Mouse (Mus musculus) spleen, postnatal 36 days (tissue): ENCODE measurements around the gene Pcdh11x.
"Not testable (repeated sequence)": the region's sequence is repeated elsewhere in the genome, so short reads cannot be mapped to it uniquely, and the experiment has no call there.

ENCODE experiments used
- DNase-seq, 2 experiments: peaks; one replicate each; pipeline ENCODE4 v3.0.0; 2022; ENCODE audit warnings: low spot score in 2 of 2, mixed read lengths in 1 of 2

Pcdh11x gene

GRCm38 (mm10) chrX:120290011-120290899, at the start of gene Pcdh11x:
Gene Pcdh11x (plus strand): TSS chrX:120290259.
- DNase-seq = no peak

- no peak for DNase-seq
These were observed 30.0 kb upstream of the Pcdh11x start for GRCm38 (mm10) chrX:120260089-120260488.

- no peak for DNase-seq
These were observed 4.5 kb upstream of the Pcdh11x start for GRCm38 (mm10) chrX:120285522-120285921.

GRCm38 (mm10) chrX:120287502-120287901, 2.6 kb upstream of the Pcdh11x start:
- DNase-seq = no peak

GRCm38 (mm10) chrX:120290900-120291280, 831 bp downstream of the Pcdh11x start:
- DNase-seq = no peak

- DNase-seq = no peak
These were observed 1.6 kb downstream of the Pcdh11x start for GRCm38 (mm10) chrX:120291696-120292095.

GRCm38 (mm10) chrX:120292832-120293750, 3.0 kb downstream of the Pcdh11x start:
- no peak for DNase-seq

- no peak for DNase-seq
These were observed 11.6 kb downstream of the Pcdh11x start for GRCm38 (mm10) chrX:120301469-120302175.

GRCm38 (mm10) chrX:120312995-120313394, 22.9 kb downstream of the Pcdh11x start, which contains the start of gene H2afb3:
Gene H2afb3 (minus strand): TSS chrX:120313095.
- not testable (repeated sequence) for DNase-seq

GRCm38 (mm10) chrX:120466225-120466624, 176.2 kb downstream of the Pcdh11x start:
- DNase-seq = no peak

GRCm38 (mm10) chrX:120486428-120486827, 196.4 kb downstream of the Pcdh11x start:
- DNase-seq = no peak

- DNase-seq = no peak
These were observed 234.9 kb downstream of the Pcdh11x start for GRCm38 (mm10) chrX:120524986-120525385.

GRCm38 (mm10) chrX:120599309-120599708, 309.2 kb downstream of the Pcdh11x start:
- DNase-seq = no peak

- no peak for DNase-seq
These were observed 328.4 kb downstream of the Pcdh11x start for GRCm38 (mm10) chrX:120618460-120618859.

- not testable (repeated sequence) for DNase-seq
These were observed 380.2 kb downstream of the Pcdh11x start for GRCm38 (mm10) chrX:120670236-120670635.

- DNase-seq = no peak
These were observed 444.1 kb downstream of the Pcdh11x start for GRCm38 (mm10) chrX:120734144-120734543.

- no peak for DNase-seq
These were observed 445.7 kb downstream of the Pcdh11x start for GRCm38 (mm10) chrX:120735792-120736191.

GRCm38 (mm10) chrX:120944556-120944955, 654.5 kb downstream of the Pcdh11x start:
- DNase-seq = no peak
